Mouse (Mus musculus) adrenal gland, postnatal 10 days (tissue): ENCODE results near the gene Ptdss2. TPM values are rescaled to one million over a fixed set of nuclear protein-coding genes. Genes with fewer than 3 reads are reported as not detected.
A peak's percentile ranks its signal among the peaks of the same experiment; 100 is the strongest.

Source experiments
- DNase-seq: peaks from one replicate; pipeline ENCODE4 v3.0.0; 2021; ENCODE audit warnings: mixed read lengths
- total RNA-seq, 2 experiments: library from RNA; stranded (reverse); gene quantifications; 2 replicates each; pipeline ENCODE4 v1.2.3; 2021

Gene Ptdss2
- total RNA-seq, 2 experiments from 2014 or later = 51.0 to 57.2 TPM

- no peak for DNase-seq
Observed at GRCm38 (mm10) chr7:141175068-141175467, 52.9 kb downstream of the Ptdss2 start.

GRCm38 (mm10) chr7:141176173-141176572, 54.0 kb downstream of the Ptdss2 start:
- peak; percentile 92 for DNase-seq

DNA sequence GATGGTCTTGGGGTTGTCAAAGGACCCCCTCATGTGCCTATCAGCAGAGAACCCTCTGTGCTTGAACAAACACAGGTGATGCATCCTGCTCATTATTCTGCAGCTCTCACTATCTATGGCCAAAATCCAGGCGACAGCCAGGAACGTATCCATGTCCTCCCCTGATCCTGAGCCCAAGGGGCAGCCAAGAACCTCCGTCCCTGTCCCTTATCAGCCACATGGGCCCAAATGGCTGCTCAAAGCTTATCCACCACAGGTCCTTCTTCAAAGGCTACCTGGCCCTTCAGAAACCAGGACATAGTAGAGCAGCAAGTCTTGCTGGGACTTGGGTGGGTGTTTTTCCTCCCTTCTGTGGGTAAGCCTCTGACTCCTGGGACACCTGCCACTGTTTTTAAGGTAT, 66.0 kb downstream of the Ptdss2 start:
- no peak for DNase-seq

DNA sequence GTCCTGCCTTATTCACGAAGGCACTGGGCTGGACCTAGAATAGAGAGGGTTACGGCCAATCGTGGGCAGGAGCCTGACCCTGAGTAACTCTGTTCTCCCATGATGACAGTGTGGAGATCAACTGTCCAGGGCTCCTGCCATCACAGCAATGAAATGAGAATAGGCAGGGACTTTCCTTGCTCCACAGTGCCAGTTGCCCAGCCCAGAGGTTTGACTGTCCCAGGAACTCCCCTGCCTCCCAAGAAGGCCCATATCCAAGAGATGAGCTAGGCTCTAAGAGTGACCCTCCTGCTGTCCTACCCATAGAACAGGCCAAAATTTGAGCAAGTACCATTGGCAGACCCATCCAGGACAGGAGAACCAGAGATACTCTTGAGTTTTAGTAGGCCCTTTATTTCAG, 66.6 kb downstream of the Ptdss2 start:
- DNase-seq = no peak

DNA sequence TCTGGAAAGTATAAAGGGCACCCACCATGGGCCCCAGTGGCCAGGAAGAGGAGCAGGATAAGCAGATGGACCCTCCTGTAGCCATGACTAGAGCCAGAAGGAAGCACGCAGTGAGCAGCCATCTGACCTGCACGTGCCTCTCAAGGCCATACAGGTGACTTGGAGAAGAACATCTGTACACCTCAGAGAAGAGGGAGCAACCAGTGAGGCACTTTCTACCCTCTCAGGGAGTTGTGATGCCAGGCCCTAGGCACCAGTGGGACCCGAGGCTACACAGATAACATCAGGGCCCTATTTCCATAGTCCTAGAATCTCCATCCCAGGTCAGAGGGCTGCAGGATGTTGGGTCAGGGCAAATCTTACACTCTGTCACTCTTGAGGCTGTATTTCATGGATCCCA, 68.0 kb downstream of the Ptdss2 start:
- DNase-seq = no peak

DNA sequence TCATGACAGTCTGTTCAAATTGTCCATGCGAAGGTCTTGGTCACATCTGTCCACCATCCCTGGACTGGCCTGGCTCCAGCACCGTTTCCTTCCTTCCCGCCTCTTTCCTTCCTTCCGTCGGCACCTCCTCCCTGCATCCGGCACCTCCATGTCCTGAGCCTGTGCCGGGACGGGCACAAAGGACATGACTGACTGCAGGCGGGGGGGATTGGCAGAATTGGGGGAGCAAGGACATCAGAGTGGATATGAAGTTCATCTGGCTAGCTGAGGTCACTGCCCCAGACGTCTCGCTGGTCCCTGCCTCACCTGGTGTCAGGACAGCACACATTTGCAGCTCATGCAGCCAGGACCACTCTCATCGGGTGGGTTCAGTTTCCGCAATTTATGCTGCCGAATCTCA, 68.9 kb downstream of the Ptdss2 start:
- DNase-seq = peak; percentile 40

DNA sequence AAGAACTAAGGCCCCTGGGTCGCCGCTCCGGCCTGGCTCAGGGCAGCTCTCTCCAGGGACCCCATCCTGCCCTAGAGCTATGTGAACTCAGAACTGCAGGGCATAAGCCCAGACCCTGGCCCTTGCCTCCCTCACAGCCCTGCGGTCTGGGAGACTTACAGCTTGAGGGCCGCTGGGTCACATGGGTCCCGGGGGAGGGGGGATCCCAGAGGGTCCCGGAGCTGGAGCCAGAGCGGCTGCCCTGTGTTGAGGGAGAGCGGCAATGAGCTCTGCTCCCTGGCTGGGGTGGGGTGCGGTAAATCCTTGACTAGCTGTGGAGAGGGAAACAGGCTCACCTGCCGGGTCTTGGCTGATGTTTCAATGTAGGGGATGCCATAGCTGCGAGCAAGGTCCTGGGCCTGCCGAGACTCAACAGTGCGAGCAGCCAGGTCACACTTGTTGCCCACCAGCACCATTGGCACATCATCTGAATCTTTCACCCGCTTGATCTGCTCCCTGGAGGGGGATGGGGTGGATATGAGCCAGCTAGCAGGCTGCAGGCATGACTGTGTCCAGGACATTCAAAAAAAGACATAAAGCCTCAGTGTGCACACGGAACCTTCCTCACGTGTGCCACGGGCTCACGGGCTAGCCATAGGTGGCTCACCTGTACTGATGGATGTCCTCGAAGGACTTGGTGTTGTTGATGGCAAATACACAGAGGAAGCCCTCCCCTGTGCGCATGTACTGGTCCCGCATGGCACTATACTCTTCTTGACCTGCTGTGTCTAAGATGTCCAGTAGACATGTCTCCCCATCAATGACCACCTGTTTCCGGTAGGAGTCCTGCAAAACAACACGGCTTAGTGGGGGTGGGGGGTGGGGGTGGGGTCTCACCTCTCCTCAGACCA, 69.9 kb downstream of the Ptdss2 start:
- DNase-seq = no peak

DNA sequence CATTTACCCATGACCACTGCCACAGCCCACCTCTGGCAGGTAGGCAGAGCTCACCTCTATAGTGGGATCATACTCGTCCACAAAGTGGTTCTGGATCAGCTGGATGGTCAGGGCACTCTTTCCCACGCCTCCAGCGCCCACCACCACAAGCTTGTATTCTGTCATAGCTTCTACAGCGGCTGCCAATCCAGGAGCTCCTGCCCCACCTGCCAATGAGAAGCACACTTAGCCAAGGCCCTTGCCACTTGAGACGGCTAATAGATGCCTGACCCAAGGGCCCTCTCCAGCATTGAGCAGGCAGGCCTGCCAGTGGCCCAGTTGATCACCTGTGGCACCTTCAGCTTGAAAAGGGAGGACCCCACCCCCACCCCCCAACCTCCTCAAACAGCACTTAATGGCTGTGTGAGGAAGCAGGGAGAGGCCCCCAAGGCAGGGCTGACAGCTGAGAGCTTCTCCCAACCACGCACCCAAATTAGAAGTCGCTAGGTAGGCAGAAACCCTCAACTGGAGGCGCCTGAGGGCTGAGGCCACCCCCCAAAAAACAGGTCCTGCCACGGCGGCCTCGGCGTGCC, 70.7 kb downstream of the Ptdss2 start:
- DNase-seq = no peak

DNA sequence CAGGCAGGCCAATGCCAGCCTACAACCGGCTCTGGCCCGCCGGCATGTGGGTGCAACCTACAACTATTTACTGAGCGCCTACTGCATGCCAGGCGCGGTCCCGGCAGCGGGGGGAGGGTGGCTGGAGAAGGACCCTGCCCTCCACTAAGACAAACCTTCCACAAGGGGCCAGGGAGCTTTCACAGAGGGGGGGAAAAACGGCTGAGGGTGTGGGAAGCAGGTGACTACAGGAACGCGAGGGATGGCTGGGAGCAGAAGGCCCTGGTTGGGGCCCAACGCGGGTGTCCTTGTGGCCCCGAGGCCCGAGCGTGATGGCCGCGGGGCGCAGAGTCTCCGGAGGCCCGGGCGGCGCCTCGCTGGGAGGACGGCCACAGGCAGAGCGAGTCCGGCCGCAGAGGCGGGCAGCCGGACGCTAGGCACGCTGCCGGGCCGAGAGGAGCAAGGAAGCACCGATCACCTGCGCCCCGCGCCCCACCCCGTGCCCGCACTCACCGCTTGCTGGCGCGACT, 71.2 kb downstream of the Ptdss2 start:
- no peak for DNase-seq

GRCm38 (mm10) chr7:141193948-141194347, 71.8 kb downstream of the Ptdss2 start, which contains the start of the genes Hras and Lrrc56:
Hras (minus strand) TSS chr7:141194005.
Lrrc56 (plus strand) TSS chr7:141194157.
- DNase-seq = peak; percentile 99

GRCm38 (mm10) chr7:141194409-141194808, 72.2 kb downstream of the Ptdss2 start:
- no peak for DNase-seq

DNA sequence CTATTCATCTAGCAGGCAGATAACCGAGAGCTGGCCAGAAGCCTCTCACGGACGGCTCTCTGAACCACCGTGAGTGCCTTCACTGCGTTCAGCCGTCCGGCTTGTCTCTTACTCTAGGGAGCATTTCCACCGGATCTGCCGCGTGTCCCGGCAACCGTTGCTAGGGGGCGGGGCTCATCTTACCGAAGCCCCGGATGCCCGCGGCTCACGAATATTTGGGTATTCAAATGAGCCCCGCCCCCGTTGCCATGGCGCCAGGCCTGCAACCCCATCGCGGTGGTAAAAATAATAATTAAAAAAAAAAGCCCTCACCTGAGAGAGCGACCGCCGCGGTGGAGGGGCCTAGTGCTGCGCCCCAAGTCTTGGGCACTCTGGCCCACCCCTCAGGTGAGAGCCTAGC, 72.6 kb downstream of the Ptdss2 start:
- DNase-seq = peak; percentile 94

- DNase-seq = no peak
Observed at GRCm38 (mm10) chr7:141195754-141196153, 73.6 kb downstream of the Ptdss2 start.

DNA sequence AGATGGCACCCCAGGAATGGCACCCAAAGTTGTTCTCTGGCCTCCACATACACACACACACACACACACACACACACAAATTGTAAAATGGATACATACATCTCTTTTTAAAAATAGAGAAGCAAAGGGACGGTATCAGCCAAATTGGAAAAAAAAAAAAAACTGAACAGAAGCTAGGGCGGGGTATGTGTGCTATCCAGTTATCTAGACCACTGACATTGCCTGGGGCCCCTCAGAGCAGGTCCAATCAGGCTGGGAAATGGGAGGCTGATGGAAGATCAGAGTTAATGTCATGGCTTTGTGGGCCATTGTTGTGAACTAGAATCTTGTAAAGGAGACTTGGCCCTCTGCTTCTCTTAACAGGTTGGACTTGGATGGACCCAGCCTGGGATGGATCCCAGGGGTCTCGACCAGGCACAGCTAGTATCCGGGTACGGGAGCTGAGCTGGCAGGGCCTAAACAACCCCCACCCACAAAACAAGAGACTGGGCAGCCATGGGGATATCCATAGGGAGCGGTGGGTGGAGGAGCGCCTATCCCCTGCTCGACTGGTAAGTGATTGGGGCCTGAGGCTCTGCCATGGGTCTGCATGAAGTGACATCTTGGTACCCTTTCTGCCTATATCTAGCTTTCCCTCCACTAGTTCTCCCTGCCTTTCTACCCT, 74.6 kb downstream of the Ptdss2 start:
- no peak for DNase-seq

DNA sequence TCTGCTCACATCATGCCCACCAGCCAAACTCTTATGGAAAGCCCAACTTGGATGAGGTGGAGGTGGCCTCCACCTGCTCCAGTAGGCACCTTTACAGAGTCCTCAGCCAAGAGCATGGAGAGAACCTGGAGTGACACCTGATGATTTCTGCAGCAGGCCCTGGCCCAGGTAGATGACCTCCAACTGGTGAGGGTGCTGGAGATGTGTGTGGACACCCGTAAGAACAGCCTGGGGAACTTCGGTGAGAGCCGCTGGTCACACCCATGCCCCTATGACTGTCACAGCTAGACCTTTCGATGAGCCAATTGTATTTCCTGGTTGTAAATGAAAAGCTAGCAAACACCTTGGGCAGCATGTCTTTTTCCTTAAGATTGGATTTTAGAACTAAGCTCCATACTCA, 75.9 kb downstream of the Ptdss2 start:
- DNase-seq = no peak

DNA sequence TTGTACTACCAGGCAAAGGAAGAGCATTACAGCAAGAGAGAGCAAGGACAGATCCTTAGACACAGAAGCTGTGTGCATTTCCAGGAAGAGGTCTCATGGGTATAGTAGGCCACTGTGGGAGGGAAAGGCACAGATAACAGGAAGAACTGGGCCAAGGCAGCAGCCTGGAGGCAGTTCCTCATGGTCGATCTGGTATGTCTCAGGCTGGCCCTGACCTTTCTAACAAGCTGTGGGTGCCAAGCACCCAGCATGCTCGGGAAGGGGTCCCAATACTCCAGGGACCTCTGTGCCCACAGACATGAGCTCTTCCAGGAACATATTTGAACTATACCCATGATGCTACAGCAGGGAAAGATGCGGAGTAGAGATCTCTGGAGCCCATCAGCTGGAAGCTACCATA, 82.4 kb downstream of the Ptdss2 start:
- DNase-seq = peak; percentile 19

- no peak for DNase-seq
Observed at GRCm38 (mm10) chr7:141205504-141205903, 83.3 kb downstream of the Ptdss2 start.

- no peak for DNase-seq
Observed at GRCm38 (mm10) chr7:141206182-141206937, 84.2 kb downstream of the Ptdss2 start.
